Mouse (Mus musculus): Measurements from ENCODE around the gene Tmem210. TPM values are rescaled to one million over a fixed set of nuclear protein-coding genes. Genes with fewer than 3 reads are reported as not detected.
A peak's percentile ranks its signal among the peaks of the same experiment; 100 is the strongest.

The Tmem210 gene
- polyA plus RNA-seq (2015; fragmentation: Nextera tagmentation; extraction: Ambion mirVana): not detected in 2 replicates

DNA sequence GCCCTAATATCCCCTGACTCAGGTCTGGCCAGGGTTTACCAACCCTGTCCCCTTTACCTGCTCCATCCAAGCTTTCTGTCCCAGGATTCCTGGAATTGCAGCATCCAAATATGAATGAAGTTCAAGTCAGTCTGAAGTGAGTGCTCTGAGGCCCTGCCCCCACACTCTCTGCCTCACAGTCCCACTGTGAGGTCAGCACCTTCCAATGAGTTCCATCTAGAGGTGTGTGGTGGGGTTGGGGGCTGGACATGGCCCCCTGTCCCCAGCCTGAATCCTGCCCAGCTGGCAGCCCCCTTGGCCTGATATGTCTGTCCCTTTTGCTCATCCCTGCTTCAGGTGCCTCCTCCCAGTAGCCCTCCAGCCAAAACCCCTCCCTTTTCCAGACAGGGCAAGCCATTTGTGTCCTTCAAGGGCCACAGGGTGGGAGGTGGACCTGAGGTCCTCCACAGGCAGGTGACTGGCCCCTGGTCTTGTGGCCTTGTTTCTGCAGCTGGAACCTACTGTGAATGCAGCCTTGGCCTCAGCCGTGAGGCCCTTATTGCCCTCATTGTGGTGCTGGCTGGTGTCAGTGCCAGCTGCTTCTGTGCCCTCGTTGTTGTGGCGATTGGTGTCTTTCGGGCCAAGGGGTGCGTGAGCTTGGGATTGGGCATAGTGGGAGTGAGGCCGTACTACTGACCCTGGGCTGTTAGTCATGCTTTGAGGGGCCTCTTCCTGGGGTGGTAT lies at the start of gene Tmem210:
Gene Tmem210 (plus strand): TSS at position 219 of the 723 bp plus-strand sequence.
- no peak for ATAC-seq
- WGBS: 73% methylated on average over 6 of the region's 6 CpGs
- Histone ChIP-seq H3K9me3 (ENCODE audit: control insufficient read depth, low read length) (no peaks in the 10 kb centered on the region), H3K9ac (replicated peaks; ENCODE audit: low read depth, low read length) (no peak within 1 kb of the TSS), H3K4me1 (replicated peaks; ENCODE audit: control insufficient read depth, insufficient read depth, low read length) (peaks cover 28% of the 10 kb centered on the region), H3K36me3 (ENCODE audit: control insufficient read depth, insufficient read depth) (peaks cover 16% of the 10 kb centered on the region; the same call in 1 of the 2 replicates), H3K27ac (ENCODE audit: low read length) (no peak within 1 kb of the TSS), H3K27me3 (replicated peaks; ENCODE audit: control insufficient read depth, insufficient read depth, low read length) (peaks cover 48% of the 10 kb centered on the region), H3K4me2 (ENCODE audit: low read length) (no peak within 1 kb of the TSS), H3K4me3 (replicated peaks; ENCODE audit: low read length) (no peak within 1 kb of the TSS)

DNA sequence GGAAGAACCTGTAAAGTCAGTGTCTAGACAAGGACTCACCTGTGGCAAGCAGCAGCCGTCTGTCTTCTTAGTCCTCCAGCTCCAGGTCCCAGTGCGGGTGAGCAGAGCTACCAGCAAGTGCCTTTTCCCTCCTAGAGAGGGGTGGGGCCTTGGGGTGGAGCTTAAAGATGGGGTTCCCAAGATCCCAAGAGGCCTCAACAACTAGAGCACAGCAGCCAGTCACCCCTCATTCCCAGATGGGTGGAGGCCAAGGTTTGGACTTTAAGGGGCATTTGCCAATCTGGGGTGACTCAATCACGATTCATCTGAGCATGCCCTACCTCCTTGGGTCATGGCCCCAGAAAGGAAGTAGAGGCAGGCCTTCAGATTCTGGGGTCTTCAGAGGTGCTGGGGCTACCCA lies 48.2 kb upstream of the Tmem210 start:
- no peaks in the 10 kb centered on the region for H3K36me3 ChIP-seq (ENCODE audit: control insufficient read depth, insufficient read depth)
- WGBS: 89% methylated on average over 3 of the region's 3 CpGs
- ATAC-seq: no peak
- no peaks in the 10 kb centered on the region for H3K27me3 ChIP-seq (replicated peaks; ENCODE audit: control insufficient read depth, insufficient read depth, low read length)
- H3K9ac ChIP-seq (replicated peaks; ENCODE audit: low read depth, low read length): no peak overlapping the region
- H3K4me3 ChIP-seq (replicated peaks; ENCODE audit: low read length): no peak overlapping the region
- H3K9me3 ChIP-seq (ENCODE audit: control insufficient read depth, low read length): no peaks in the 10 kb centered on the region
- H3K27ac ChIP-seq (ENCODE audit: low read length): no peak overlapping the region
- H3K4me2 ChIP-seq (ENCODE audit: low read length): no peak overlapping the region
- peaks cover 30% of the 10 kb centered on the region for H3K4me1 ChIP-seq (replicated peaks; ENCODE audit: control insufficient read depth, insufficient read depth, low read length)

DNA sequence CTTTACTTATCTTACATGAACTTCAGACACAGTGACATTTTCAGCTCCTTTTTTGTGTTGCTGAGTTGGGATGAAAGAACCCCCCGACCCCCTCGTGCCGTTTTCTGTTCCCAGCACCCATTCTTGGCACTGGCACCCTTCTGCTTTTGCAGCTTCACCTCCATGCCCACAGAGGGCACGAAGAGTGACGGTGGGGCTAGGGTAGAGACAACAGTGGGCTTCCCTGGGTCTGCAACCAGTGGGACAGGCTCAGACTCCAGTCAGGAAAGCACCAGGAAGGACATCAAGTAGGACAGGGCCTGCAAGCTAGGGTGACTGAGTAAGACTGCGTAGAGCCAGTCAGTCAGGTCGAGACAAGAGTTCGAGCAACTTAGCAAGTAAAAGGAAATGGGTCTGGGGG lies 47.6 kb upstream of the Tmem210 start:
- no peaks in the 10 kb centered on the region for H3K36me3 ChIP-seq (ENCODE audit: control insufficient read depth, insufficient read depth)
- peak; percentile 11 for ATAC-seq
- H3K9ac ChIP-seq (replicated peaks; ENCODE audit: low read depth, low read length): no peak overlapping the region; the same call in 1 of the 2 replicates
- H3K4me3 ChIP-seq (replicated peaks; ENCODE audit: low read length): peak overlapping the region; percentile 71
- H3K27ac ChIP-seq (ENCODE audit: low read length): peak overlapping the region; percentile 73; the same call in 1 of the 2 replicates
- H3K4me1 ChIP-seq (replicated peaks; ENCODE audit: control insufficient read depth, insufficient read depth, low read length): peaks cover 30% of the 10 kb centered on the region
- H3K9me3 ChIP-seq (ENCODE audit: control insufficient read depth, low read length): no peaks in the 10 kb centered on the region
- no peaks in the 10 kb centered on the region for H3K27me3 ChIP-seq (replicated peaks; ENCODE audit: control insufficient read depth, insufficient read depth, low read length)
- peak overlapping the region; percentile 67 for H3K4me2 ChIP-seq (ENCODE audit: low read length)
- 49% methylated on average over 8 of the region's 8 CpGs for WGBS

DNA sequence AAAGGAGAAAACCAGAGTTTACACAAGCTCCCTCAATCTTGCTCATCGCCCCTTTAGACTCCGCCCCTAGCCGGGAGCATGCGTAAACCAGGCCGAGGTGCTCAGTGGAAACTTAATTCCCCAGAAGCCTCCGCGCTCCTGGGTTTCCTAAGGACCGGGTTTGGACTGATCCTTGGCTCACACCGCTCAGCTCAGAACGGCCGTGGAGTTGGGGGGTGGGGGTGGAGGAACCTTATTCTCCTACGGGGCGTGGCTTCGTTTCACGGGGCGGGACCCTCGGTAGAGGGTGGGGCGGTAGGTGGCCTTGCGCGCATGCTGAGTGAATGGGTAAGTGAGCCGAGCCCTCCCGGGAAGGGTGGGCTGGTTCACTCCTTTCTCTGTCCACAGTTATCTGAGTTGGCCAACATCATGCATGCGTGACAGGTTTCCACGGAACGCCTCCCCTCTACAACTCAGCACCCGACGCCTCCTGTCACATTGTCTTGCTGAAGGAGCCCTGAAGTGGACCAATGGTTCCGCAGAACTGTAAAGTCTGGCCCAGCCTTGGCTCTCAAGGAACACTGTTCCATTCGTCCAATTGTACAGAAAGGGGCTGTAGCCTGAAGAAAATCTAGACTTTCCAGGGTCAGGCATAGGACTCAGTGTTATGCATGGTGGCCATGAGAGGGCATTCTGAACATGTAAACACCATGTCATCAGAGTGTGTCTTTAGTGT lies 47.1 kb upstream of the Tmem210 start:
- ATAC-seq: peak; percentile 86
- no peaks in the 10 kb centered on the region for H3K9me3 ChIP-seq (ENCODE audit: control insufficient read depth, low read length)
- H3K9ac ChIP-seq (replicated peaks; ENCODE audit: low read depth, low read length): peak overlapping the region; percentile 73
- peak overlapping the region; percentile 71 for H3K4me3 ChIP-seq (replicated peaks; ENCODE audit: low read length)
- H3K27ac ChIP-seq (ENCODE audit: low read length): peak overlapping the region; percentile 73
- H3K4me2 ChIP-seq (ENCODE audit: low read length): peak overlapping the region; percentile 67
- H3K36me3 ChIP-seq (ENCODE audit: control insufficient read depth, insufficient read depth): no peaks in the 10 kb centered on the region
- no peaks in the 10 kb centered on the region for H3K27me3 ChIP-seq (replicated peaks; ENCODE audit: control insufficient read depth, insufficient read depth, low read length)
- WGBS: under 1% methylated on average over 29 of the region's 29 CpGs
- peaks cover 30% of the 10 kb centered on the region for H3K4me1 ChIP-seq (replicated peaks; ENCODE audit: control insufficient read depth, insufficient read depth, low read length)

DNA sequence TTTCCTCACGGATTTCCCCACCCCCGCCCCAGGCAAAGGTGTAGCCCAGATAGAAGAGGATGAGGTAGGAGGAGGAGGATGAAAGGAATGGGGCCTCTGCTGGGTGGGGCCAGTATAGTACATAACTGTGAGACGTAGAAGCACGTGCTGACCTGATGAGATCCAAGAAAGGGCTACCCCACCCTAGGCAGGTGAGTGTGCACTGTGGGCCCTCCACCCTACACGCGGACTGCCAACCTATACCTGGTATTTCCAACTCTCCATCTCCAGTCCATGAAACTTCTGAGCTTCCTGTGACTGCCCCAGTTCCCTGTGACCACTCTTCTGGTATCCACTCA lies 46.5 kb upstream of the Tmem210 start:
- peaks cover 30% of the 10 kb centered on the region for H3K4me1 ChIP-seq (replicated peaks; ENCODE audit: control insufficient read depth, insufficient read depth, low read length)
- peak overlapping the region; percentile 67 for H3K4me2 ChIP-seq (ENCODE audit: low read length)
- peak overlapping the region; percentile 71 for H3K4me3 ChIP-seq (replicated peaks; ENCODE audit: low read length)
- H3K36me3 ChIP-seq (ENCODE audit: control insufficient read depth, insufficient read depth): no peaks in the 10 kb centered on the region
- H3K9ac ChIP-seq (replicated peaks; ENCODE audit: low read depth, low read length): peak overlapping the region; percentile 73
- H3K27ac ChIP-seq (ENCODE audit: low read length): peak overlapping the region; percentile 73
- ATAC-seq: peak; percentile 11
- 12% methylated on average over 6 of the region's 6 CpGs for WGBS
- H3K9me3 ChIP-seq (ENCODE audit: control insufficient read depth, low read length): no peaks in the 10 kb centered on the region
- H3K27me3 ChIP-seq (replicated peaks; ENCODE audit: control insufficient read depth, insufficient read depth, low read length): no peaks in the 10 kb centered on the region

DNA sequence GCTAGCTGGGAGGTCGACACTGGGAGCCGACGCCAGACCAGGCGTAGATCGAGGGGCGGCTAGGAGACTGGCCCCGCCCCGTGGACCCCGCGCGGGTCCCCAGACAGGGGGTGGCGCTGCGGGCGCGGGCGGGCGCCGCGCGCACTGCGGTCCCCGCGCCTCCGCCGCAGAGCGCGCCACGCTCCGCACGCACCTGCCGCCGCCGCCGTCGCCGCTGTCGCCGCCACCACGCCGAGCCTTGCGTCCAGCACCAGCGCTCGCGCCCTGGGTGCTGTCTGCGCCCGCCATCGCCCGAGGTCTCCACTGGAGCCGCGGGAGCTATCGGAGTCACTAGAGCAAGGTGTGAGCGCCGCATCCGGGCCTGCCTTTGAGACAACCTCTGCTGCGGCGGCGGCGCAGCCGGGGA lies 45.8 kb upstream of the Tmem210 start, which contains the start of the genes Rnf208 and Cysrt1:
Gene Rnf208 (plus strand): TSS at position 155 of the 406 bp plus-strand sequence.
Gene Cysrt1 (minus strand): TSS at position 352 of the 406 bp plus-strand sequence.
- Histone ChIP-seq H3K4me1 (replicated peaks; ENCODE audit: control insufficient read depth, insufficient read depth, low read length) (peaks cover 30% of the 10 kb centered on the region), H3K9ac (replicated peaks; ENCODE audit: low read depth, low read length) (peak within 1 kb of the TSS; percentile 73), H3K4me3 (replicated peaks; ENCODE audit: low read length) (peak within 1 kb of the TSS; percentile 71), H3K27me3 (replicated peaks; ENCODE audit: control insufficient read depth, insufficient read depth, low read length) (no peaks in the 10 kb centered on the region), H3K27ac (ENCODE audit: low read length) (peak within 1 kb of the TSS; percentile 73), H3K9me3 (ENCODE audit: control insufficient read depth, low read length) (no peaks in the 10 kb centered on the region), H3K36me3 (ENCODE audit: control insufficient read depth, insufficient read depth) (no peaks in the 10 kb centered on the region), H3K4me2 (ENCODE audit: low read length) (peak within 1 kb of the TSS; percentile 67)
- peak; percentile 69 for ATAC-seq
- 0% methylated on average over 59 of the region's 59 CpGs for WGBS

DNA sequence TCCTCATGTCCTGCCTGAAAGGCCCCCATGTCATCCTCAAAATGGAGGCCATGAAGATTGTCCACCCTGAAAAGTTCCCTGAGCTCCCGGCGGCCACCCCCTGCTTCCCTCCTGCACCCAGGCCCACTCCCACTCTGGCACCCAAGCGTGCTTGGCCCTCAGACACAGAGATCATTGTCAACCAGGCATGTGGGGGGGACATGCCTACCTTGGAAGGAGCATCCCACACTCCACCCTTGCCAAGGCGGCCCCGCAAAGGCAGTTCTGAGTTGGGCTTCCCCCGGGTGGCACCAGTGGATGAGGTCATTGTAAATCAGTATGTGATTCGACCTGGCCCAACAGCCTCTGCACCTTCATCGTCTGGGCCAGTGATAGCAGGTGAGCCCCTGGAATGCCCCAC lies 44.6 kb upstream of the Tmem210 start:
- ATAC-seq: no peak
- Histone ChIP-seq H3K9me3 (ENCODE audit: control insufficient read depth, low read length) (no peaks in the 10 kb centered on the region), H3K4me1 (replicated peaks; ENCODE audit: control insufficient read depth, insufficient read depth, low read length) (peaks cover 30% of the 10 kb centered on the region), H3K36me3 (ENCODE audit: control insufficient read depth, insufficient read depth) (no peaks in the 10 kb centered on the region), H3K4me2 (ENCODE audit: low read length) (peak overlapping the region; percentile 67), H3K27ac (ENCODE audit: low read length) (no peak overlapping the region), H3K9ac (replicated peaks; ENCODE audit: low read depth, low read length) (peak overlapping the region; percentile 73), H3K4me3 (replicated peaks; ENCODE audit: low read length) (peak overlapping the region; percentile 71), H3K27me3 (replicated peaks; ENCODE audit: control insufficient read depth, insufficient read depth, low read length) (no peaks in the 10 kb centered on the region)
- 79% methylated on average over 8 of the region's 8 CpGs for WGBS

DNA sequence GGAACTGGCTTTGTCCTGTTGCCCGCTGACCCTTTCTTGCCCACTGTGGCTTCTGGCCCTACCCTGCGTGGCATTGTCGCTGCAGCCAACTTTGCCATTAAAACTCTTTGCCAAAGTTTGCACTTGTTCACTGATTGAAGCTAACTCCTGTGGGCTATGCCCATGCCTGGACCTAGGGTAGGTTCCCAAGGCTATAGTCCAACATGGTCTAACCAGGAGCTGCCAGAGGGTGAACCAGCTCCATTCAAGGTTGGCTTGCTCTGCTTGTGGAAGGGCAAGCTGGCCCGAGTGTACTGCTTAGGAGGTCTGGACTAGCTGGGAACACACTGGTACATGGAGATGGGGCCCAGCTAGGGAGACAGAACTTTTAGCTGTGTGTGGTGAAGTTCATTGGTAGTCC lies 43.8 kb upstream of the Tmem210 start:
- H3K4me1 ChIP-seq (replicated peaks; ENCODE audit: control insufficient read depth, insufficient read depth, low read length): peaks cover 30% of the 10 kb centered on the region
- no peak overlapping the region for H3K27ac ChIP-seq (ENCODE audit: low read length)
- no peaks in the 10 kb centered on the region for H3K36me3 ChIP-seq (ENCODE audit: control insufficient read depth, insufficient read depth)
- no peaks in the 10 kb centered on the region for H3K27me3 ChIP-seq (replicated peaks; ENCODE audit: control insufficient read depth, insufficient read depth, low read length)
- H3K9ac ChIP-seq (replicated peaks; ENCODE audit: low read depth, low read length): no peak overlapping the region
- no peak overlapping the region for H3K4me3 ChIP-seq (replicated peaks; ENCODE audit: low read length)
- no peaks in the 10 kb centered on the region for H3K9me3 ChIP-seq (ENCODE audit: control insufficient read depth, low read length)
- no peak for ATAC-seq
- no peak overlapping the region for H3K4me2 ChIP-seq (ENCODE audit: low read length)
- WGBS: 89% methylated on average over 4 of the region's 4 CpGs

Data from forebrain, embryonic 16.5 days (tissue).